Comparison of ENCODE assay signal across 8 mouse cellular contexts in the genomic region with DNA sequence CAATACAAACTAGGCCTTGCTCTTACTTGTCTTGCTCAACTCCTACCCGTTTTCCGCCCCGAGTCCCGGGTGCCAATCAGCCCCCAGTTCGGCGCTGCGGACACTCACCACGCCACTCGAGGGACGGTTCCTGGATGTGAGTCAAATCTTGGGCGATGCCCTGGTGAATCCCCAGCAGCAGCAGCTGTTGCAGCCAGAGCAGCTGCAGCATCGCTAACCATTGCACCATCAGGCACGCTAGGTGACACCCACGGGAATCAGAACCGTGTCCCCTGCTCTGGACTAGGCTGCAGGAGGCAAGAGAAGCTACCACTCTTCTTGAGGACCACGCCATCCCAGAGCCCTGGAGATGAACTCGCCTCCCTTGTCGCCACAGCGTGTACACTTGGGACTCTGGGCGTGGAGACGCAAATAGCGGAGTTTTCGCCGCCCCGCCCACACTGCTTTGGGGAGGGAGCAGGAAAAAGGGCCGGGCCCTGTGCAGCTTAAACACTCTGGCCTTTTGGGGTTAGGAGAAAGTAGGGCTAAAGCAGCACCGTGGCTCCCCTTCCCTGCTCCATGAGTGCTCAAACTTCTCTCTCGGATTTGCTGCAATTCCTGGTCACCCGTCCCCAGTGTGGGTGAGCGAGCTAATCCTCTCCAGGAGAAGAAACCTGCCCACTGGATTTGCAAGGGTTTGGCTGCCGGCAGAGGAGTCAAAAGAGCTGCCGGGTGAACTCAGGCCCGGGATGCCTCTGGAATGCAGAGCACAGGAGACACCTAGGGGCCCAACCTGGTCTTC. TPM values are rescaled to one million over a fixed set of nuclear protein-coding genes. Genes with fewer than 3 reads are reported as not detected.
DNase-seq lines count a peak whose midpoint lies in the region; ATAC-seq and TF ChIP-seq lines count a peak whose summit lies in the region.

Pla2r1 (minus strand) TSS at position 407 of the 781 bp plus-strand sequence.

- peaks cover 13% of the 10 kb centered on the region for H3K4me1 ChIP-seq in forebrain, embryonic 13.5 days
- H3K4me1 ChIP-seq in limb, embryonic 10.5 days = peaks cover 15% of the 10 kb centered on the region
- H3K4me1 ChIP-seq in testis, adult 2 months (ENCODE audit: control insufficient read depth, insufficient read depth, low read length) = peaks cover 7% of the 10 kb centered on the region

- no peaks in the 10 kb centered on the region for H3K9me3 ChIP-seq in forebrain, embryonic 13.5 days (replicated peaks)
- H3K9me3 ChIP-seq in limb, embryonic 10.5 days (replicated peaks) = no peaks in the 10 kb centered on the region

- peak; percentile 75; the same call in 1 of the 2 replicates for ATAC-seq in forebrain, embryonic 13.5 days

- H3K4me3 ChIP-seq in forebrain, embryonic 13.5 days = peak within 1 kb of the TSS; percentile 36
- peak within 1 kb of the TSS; percentile 56 for H3K4me3 ChIP-seq in limb, embryonic 10.5 days
- H3K4me3 ChIP-seq in testis, adult 2 months (ENCODE audit: control insufficient read depth, low read depth, low read length) = peak within 1 kb of the TSS; percentile 58

- intact Hi-C loops in heart, postnatal 36 days (cut with DNase I) = no loop called here

- TF ChIP-seq CTCF in brain, embryonic 14.5 days (IDR thresholded peaks at IDR 0.05; ENCODE audit: borderline replicate concordance, extremely low read depth, insufficient read depth, insufficient read length) = no peak; the same call in 1 of the 2 replicates
- TF ChIP-seq CTCF in testis, adult 2 months (IDR thresholded peaks at IDR 0.05; ENCODE audit: control insufficient read depth, insufficient read depth, insufficient replicate concordance, low read depth, low read length) = no peak

- no peaks in the 10 kb centered on the region for H3K36me3 ChIP-seq in forebrain, embryonic 13.5 days (ENCODE audit: poor library complexity, severe bottlenecking)
- H3K36me3 ChIP-seq in limb, embryonic 10.5 days = no peaks in the 10 kb centered on the region
- no peaks in the 10 kb centered on the region for H3K36me3 ChIP-seq in testis, adult 2 months (ENCODE audit: control insufficient read depth, insufficient read depth, low read length)

- peak within 1 kb of the TSS; percentile 45 for H3K9ac ChIP-seq in forebrain, embryonic 13.5 days

- no peak for TF ChIP-seq POLR2A in brain, embryonic 14.5 days (IDR thresholded peaks at IDR 0.05; ENCODE audit: borderline replicate concordance, extremely low read depth, insufficient read depth, insufficient read length, poor library complexity, severe bottlenecking)
- peak; percentile 19; the same call in 1 of the 2 replicates for TF ChIP-seq POLR2A in testis, adult 2 months (IDR thresholded peaks at IDR 0.05; ENCODE audit: control insufficient read depth, low read depth, low read length)

- no peak within 1 kb of the TSS for H3K27ac ChIP-seq in forebrain, embryonic 13.5 days
- H3K27ac ChIP-seq in limb, embryonic 10.5 days = peak within 1 kb of the TSS; percentile 58
- H3K27ac ChIP-seq in testis, adult 2 months (ENCODE audit: control insufficient read depth, insufficient read depth, low read depth, low read length) = no peak within 1 kb of the TSS

- DNase-seq in Muller cell, postnatal 12 days (ENCODE audit: inconsistent ontology term) = peak; percentile 47
- DNase-seq in brain, embryonic 14.5 days (ENCODE audit: low read depth) = peak; percentile 34
- peak; percentile 65 to 66 for DNase-seq in heart, postnatal 36 days
- peak; percentile 75 for DNase-seq in limb, embryonic 10.5 days (ENCODE audit: low spot score)
- peak; percentile 50 for DNase-seq in mesoderm, embryonic 11.5 days (ENCODE audit: low read depth, low spot score)
- no peak for DNase-seq in frontal cortex, postnatal 25 days (ENCODE audit: low spot score in 2 of 2)

- H3K4me2 ChIP-seq in forebrain, embryonic 13.5 days = peak within 1 kb of the TSS; percentile 70

- peaks cover 13% of the 10 kb centered on the region; the same call in 1 of the 2 replicates for H3K27me3 ChIP-seq in forebrain, embryonic 13.5 days
- peaks cover 26% of the 10 kb centered on the region for H3K27me3 ChIP-seq in limb, embryonic 10.5 days (ENCODE audit: low read depth, poor library complexity, severe bottlenecking)
- no peaks in the 10 kb centered on the region for H3K27me3 ChIP-seq in testis, adult 2 months (ENCODE audit: control insufficient read depth, insufficient read depth, low read length)

- WGBS in forebrain, embryonic 13.5 days = 2% methylated on average over 33 of the region's 33 CpGs
- WGBS in limb, embryonic 10.5 days = 2% methylated on average over 33 of the region's 33 CpGs

RNA-seq across cellular contexts. Expression of gene Pla2r1, which starts in this region (rescaled TPM):
- polyA plus RNA-seq in brain, embryonic 14.5 days (2012; rRNA removed) = 0.29 and 0.38 TPM in 2 replicates
- polyA plus RNA-seq in forebrain, embryonic 13.5 days (2015; fragmentation: Nextera tagmentation; extraction: Ambion mirVana) = 0.19 and 0.24 TPM in 2 replicates
- 1 to 10 TPM; 1.1 to 1.4 TPM for total RNA-seq in heart, postnatal 36 days (2021)
- polyA plus RNA-seq in limb, embryonic 10.5 days (2016; fragmentation: Nextera tagmentation; extraction: Ambion mirVana) = 1.7 and 2.0 TPM in 2 replicates
- polyA plus RNA-seq in testis, adult 2 months (2012; rRNA removed) = 0.75 and 0.77 TPM in 2 replicates

Comparison
In these comparisons a context has a peak if more than half of its experiments do, and no peak if none do; other contexts are left out.
1. Peak in DNase-seq in brain, embryonic 14.5 days; RNA of the gene not detected or under 1 TPM.
2. Peak in ATAC-seq, H3K4me3 ChIP-seq, H3K9ac ChIP-seq and H3K4me2 ChIP-seq in forebrain, embryonic 13.5 days; RNA of the gene not detected or under 1 TPM.
3. DNase-seq: peak in Muller cell, postnatal 12 days (single experiment), heart, postnatal 36 days (2 of 2), limb, embryonic 10.5 days (single experiment) and mesoderm, embryonic 11.5 days (single experiment); none in frontal cortex, postnatal 25 days (0 of 2).
4. Peak in every context shown above with its lines, with median percentiles within 50 percentile points of each other: H3K4me3 ChIP-seq.